Mouse (Mus musculus) MEL-GATA-1-ER (cell line): ENCODE measurements around the gene Gm7173.
A peak's percentile ranks its signal among the peaks of the same experiment; 100 is the strongest.

Experiments
- DNase-seq: peaks from one replicate; pipeline ENCODE4 v3.0.0-alpha.2; 2012; ENCODE audit warnings: low read depth; ENCODE audit errors: extremely low read depth

Gene Gm7173

DNA sequence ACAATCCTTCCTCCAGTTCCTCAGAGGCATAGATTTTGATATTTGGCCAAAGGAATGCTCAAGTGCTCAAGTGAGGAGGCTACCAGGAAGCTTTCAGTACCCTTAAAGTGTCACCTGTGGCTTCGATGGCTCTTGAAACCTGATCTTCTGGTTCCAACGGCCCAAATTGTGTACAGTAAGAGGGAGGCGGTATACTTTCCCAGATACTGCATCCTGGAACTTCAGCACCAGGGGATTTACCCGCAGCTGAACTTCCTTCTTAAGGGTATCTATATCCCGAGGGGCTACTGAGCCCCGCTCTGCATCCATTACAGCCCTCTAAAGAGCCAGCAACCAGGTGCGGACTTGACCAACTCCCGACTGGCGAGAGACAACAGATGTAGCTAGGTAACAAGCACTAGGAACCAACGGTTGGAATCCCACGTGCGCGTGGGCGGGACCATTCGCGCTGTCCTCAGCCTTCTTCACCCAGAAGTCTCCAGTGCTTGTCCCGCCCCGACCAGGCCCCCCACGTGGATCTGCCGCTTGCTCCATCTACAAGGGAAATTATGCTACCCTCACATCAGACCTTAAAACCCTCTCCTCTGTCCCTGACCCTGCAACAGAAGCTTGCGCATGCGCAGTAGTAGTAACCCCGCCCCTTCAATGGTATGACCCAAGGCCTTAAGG, at the start of gene Gm7173:
Gm7173 (minus strand) TSS at position 309 of the 669 bp plus-strand sequence.
- no peak for DNase-seq

DNA sequence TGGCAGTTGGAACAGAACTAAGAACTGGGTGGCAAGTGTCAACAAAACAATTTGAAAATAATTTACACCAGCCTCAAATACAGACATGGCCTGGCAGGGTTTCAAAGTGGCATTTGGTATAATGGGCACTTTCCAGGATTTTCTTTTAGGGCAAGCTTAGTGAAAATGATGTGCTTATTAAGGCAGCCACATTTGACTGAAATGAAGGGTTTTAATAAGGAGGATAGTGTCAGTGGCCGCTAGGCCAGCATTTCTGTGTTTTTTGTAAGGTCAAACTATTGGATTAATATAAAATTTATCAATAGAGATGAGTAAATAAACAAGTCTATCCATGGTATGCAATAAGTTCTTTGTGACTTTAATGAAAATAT, 546 bp upstream of the Gm7173 start:
- no peak for DNase-seq

DNA sequence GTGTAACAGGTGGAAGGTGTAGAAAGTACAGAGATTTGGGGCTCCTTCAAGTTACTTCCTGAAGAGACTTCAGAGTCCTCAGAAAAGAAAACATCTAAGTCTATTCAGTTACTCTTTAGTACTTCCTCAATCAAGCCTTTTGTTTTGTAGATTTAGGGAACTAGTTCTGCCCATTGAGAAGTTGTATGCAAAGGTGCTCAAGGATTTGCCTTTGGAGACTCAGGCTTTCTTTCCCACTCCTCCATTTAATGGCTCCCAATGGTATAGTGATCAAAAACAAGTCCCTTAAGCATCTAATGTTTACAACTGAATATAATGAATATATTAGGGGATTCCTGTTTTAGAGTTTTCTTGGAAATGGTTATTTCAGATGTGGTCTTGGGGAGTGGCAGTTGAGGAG, 200.3 kb downstream of the Gm7173 start:
- peak; percentile 17 for DNase-seq
